Comparison of ENCODE assay signal across 8 mouse cellular contexts in the genomic region with DNA sequence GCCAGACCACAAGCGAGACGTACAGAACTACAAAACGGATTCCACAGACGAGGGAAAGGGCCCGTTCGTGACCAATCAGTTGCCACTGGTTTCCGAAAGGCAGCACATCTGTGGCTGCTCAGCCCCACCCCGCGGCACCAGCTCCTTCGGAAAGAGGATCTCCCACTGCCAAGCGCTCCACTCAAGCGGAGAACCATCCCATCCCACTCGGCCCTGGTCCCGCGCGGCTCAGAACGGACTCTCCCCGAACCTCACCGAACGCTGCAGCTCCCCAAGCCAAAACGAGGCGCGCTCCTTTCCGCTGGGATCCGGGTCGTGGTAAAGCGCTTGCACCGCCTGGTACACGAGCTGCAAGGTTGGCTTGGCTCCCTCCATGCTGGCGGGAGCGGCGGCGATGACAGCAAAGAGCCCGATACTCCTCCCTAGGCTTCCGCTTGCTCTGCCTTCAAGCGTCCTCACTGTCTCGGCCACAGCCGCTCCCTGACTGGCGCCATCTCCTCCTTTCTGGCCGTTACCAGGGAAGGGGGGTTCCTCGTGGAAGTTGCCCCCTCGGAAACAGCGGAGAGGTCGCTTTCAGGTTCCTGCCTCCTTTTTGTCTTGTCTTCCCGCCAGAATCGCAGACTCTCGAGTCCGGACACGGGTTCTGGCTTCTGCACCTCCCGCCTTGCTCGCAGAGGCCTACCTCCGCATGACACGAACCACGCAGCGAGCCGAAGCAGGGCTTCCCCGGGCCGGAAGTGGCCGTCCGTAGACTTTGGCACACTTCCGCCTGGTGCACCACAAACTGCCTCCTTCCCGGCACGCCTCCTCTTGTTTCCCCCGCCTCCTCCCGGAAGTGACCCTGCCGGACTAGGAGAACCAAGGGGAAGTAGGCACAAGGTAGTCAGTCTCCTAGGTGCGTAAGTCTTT. TPM values are rescaled to one million over a fixed set of nuclear protein-coding genes. Genes with fewer than 3 reads are reported as not detected.
DNase-seq lines count a peak whose midpoint lies in the region; ATAC-seq lines count a peak whose summit lies in the region.

A gene (minus strand): TSS at position 777 of the 909 bp plus-strand sequence.

- intact Hi-C loops in gastrocnemius, postnatal 14 days (cut with DNase I; ENCODE audit: low total_unique reads): no loop called here
- intact Hi-C loops in left cerebral cortex, postnatal 10 days (cut with DNase I): no loop called here

- DNase-seq in adrenal gland, adult (ENCODE audit: inconsistent age in 2 of 2, low spot score in 1 of 2): peak; percentile 94 to 98
- DNase-seq in embryo, embryonic 10.5 days (ENCODE audit: low spot score): peak; percentile 95
- DNase-seq in gastrocnemius, postnatal 14 days: peak; percentile 93
- DNase-seq in left cerebral cortex, postnatal 10 days (ENCODE audit: extremely low spot score in 1 of 2, low spot score in 2 of 2): peak; percentile 91 to 96
- DNase-seq in right cerebral cortex, postnatal 25 days: peak; percentile 90
- peak; percentile 89 to 93 for DNase-seq in urinary bladder, postnatal 4 days (ENCODE audit: low spot score in 2 of 2)

- peak; percentile 91 for ATAC-seq in inflammation-experienced regulatory T-cells, adult 6 months
- ATAC-seq in megakaryocyte-erythroid progenitor cell, adult 5-6 weeks (replicated peaks; ENCODE audit: low FRiP score, low TSS enrichment, poor library complexity, severe bottlenecking): peak; percentile 96

RNA-seq across cellular contexts. Expression of the gene that starts here (rescaled TPM):
- 10 to 100 TPM; 28.3 to 28.8 TPM for total RNA-seq in gastrocnemius, postnatal 14 days (2021)
- polyA plus RNA-seq in inflammation-experienced regulatory T-cells, adult 6 months (2017; shearing (Covaris generic)): 10 to 100 TPM; 67.2 to 86.7 (median 75.6) TPM
- total RNA-seq in left cerebral cortex, postnatal 10 days (2021): 10 to 100 TPM; 73.8 to 77.3 TPM
- total RNA-seq in megakaryocyte-erythroid progenitor cell, adult 5-6 weeks (2014; fragmentation: Nextera tagmentation): 117 and 122 TPM in 2 replicates
- 76.6 and 89.5 TPM in 2 replicates for total RNA-seq in megakaryocyte-erythroid progenitor cell, adult 5-6 weeks (2017)

Comparison
In these comparisons a context has a peak if more than half of its experiments do, and no peak if none do; other contexts are left out.
1. Peak in every context shown above with its lines: DNase-seq and ATAC-seq.